Mouse (Mus musculus) adrenal gland, postnatal 14 days (tissue): ENCODE measurements around the gene Ccdc83. TPM values are rescaled to one million over a fixed set of nuclear protein-coding genes. Genes with fewer than 3 reads are reported as not detected.

Source experiments
- total RNA-seq: library from RNA; stranded (reverse); gene quantifications from 2 replicates; pipeline ENCODE4 v1.2.3, GENCODE M21; 2021

Ccdc83 gene
- total RNA-seq, 1 experiment from 2014 or later = not detected

Other genes with a start within 250 kb of the Ccdc83 start
- 207 and 216 TPM in 2 replicates for gene Picalm, start 135.6 kb downstream of the Ccdc83 start, total RNA-seq
- 5.5 and 5.6 TPM in 2 replicates for gene Sytl2, start 36.5 kb upstream of the Ccdc83 start, total RNA-seq
- gene Ccdc89, start 160.8 kb upstream of the Ccdc83 start, total RNA-seq = 0.37 and 0.68 TPM in 2 replicates
- 64.3 and 77.7 TPM in 2 replicates for gene Crebzf, start 177.0 kb upstream of the Ccdc83 start, total RNA-seq
- gene Tmem126a, start 191.5 kb upstream of the Ccdc83 start, total RNA-seq = 66.4 and 68.2 TPM in 2 replicates
- 20.6 and 21.4 TPM in 2 replicates for gene Tmem126b, start 210.2 kb upstream of the Ccdc83 start, total RNA-seq
- gene Dlg2, start 210.9 kb upstream of the Ccdc83 start, total RNA-seq = 52.8 and 71.9 TPM in 2 replicates